Mouse (Mus musculus) heart, postnatal 0 days (tissue): ENCODE data around the gene Prom2.

ENCODE experiments used
- CTCF ChIP-seq: IDR thresholded peaks from 2 replicates; pipeline ENCODE4 v1.5.1; 2016; ENCODE audit warnings: antibody characterized with exemption, control low read depth, low read depth
- EP300 ChIP-seq: IDR thresholded peaks from 2 replicates; pipeline ENCODE4 v1.6.1; 2016; ENCODE audit warnings: antibody characterized with exemption, low read depth

DNA sequence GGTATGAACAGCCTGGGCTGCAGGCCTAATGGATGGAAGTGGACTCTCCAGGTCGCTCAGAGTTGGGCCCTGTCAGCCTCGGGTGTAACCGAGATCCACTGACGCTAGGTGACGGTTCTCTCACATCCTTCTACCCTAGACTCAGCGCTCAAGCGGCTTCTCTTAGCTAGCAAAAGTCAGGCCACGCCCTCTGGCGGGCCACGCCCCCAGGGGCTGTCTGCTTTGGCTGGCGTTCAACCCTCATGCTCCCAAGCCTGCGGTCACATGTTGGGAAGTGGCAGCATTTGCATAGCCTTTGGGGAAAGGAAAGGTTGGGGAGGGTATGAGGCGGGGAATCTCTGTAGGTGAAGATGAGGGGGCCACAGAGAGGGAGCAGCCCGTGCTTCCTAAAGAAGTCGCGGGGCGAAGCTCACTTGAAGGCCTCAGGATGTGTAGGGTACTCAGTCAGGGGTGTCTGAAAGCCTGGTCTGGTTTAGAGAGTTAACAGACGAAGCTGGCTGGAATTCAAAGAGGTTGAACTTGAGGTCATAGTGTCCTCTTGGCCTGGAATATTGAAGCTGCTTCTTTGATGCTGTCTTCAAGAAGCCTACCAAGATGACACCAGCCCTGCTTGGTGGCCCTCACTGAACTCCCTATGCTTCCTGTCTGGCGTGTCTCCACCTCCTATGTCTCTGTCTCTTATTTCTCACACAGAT, 56.6 kb downstream of the Prom2 start:
- TF ChIP-seq CTCF (no peak), EP300 (no peak)
